Mouse (Mus musculus): ENCODE measurements at regions not wholly inside any gene's neighbourhood (a gene's known extent, or its start where the extent isn't known, plus 50 kb on each side); places are given as distances from the start of the nearest gene placed in this dataset.

GRCm38 (mm10) chr13:41903286-41903685, 55.8 kb upstream of the Adtrp start:
- no peak for TF ChIP-seq POLR2A (IDR thresholded peaks at IDR 0.05; ENCODE audit: control insufficient read depth, extremely low read depth, insufficient read depth, low read length, poor library complexity)
- no peak for TF ChIP-seq CTCF (IDR thresholded peaks at IDR 0.05; ENCODE audit: borderline replicate concordance, control insufficient read depth, extremely low read depth, insufficient read depth, low read length, poor library complexity)

Measured in thymus, adult 2 months (tissue).